Mouse (Mus musculus): ENCODE data around the gene Yes1.

- TF ChIP-seq POLR2A (IDR thresholded peaks at IDR 0.05; ENCODE audit: insufficient read depth, low read depth, low read length) (no peak), EP300 (IDR thresholded peaks at IDR 0.05; ENCODE audit: insufficient read depth, low read depth, low read length) (peak; percentile 62; the same call in 1 of the 2 replicates)
Measured at GRCm38 (mm10) chr5:32588136-32588535, 22.8 kb upstream of the Yes1 start.

Data from heart, adult 2 months (tissue).